Mouse (Mus musculus) liver, embryonic 14.5 days (tissue): ENCODE data around the gene Psmb7. TPM values are rescaled to one million over a fixed set of nuclear protein-coding genes. Genes with fewer than 3 reads are reported as not detected.

Experiments used
- ATAC-seq: fragments of 200-750 bp; cut with Nextera tagmentation; 2 replicates; pipeline ENCODE4 v1.8.0; 2017; ENCODE audit warnings: moderate number of reproducible peaks, mild to moderate bottlenecking, moderate library complexity; ENCODE audit not compliant: insufficient read depth
- DNase-seq, 3 experiments: peaks; one replicate each; pipeline ENCODE4 v3.0.0-alpha.2; 2012 to 2013; ENCODE audit warnings: low read depth in 3 of 3, low spot score in 3 of 3
- H3K27ac ChIP-seq: fragments of 300-500 bp; sonication (generic); 2 replicates; pipeline ENCODE4 v1.5.1; 2014; ENCODE audit warnings: moderate library complexity, mild to moderate bottlenecking, control low read depth, inconsistent platforms
- H3K27me3 ChIP-seq: fragments of 300-500 bp; sonication (generic); 2 replicates; pipeline ENCODE4 v1.6.1; 2014; ENCODE audit warnings: mild to moderate bottlenecking, low read length, moderate library complexity; ENCODE audit not compliant: control insufficient read depth, insufficient read depth
- H3K36me3 ChIP-seq: fragments of 300-500 bp; sonication (generic); replicated peaks from 2 replicates; pipeline ENCODE4 v1.6.1; 2014; ENCODE audit warnings: low read depth; ENCODE audit not compliant: control insufficient read depth, insufficient read depth
- H3K4me1 ChIP-seq, 2 experiments: fragments of 200-500 bp in 1 of 2; fragments of 300-500 bp in 1 of 2; sonication (generic) in 1 of 2; replicated peaks; 2 replicates each; pipeline ENCODE4 v1.6.1; 2012 to 2014; ENCODE audit warnings: antibody characterized with exemption in 1 of 2, inconsistent platforms in 1 of 2, low read length in 1 of 2; ENCODE audit not compliant: control insufficient read depth in 2 of 2, insufficient read depth in 2 of 2
- H3K4me2 ChIP-seq: fragments of 300-500 bp; sonication (generic); 2 replicates; pipeline ENCODE4 v1.6.1; 2014; ENCODE audit warnings: low read depth, mild to moderate bottlenecking, control low read depth, moderate library complexity
- H3K4me3 ChIP-seq, 2 experiments: fragments of 200-500 bp in 1 of 2; fragments of 300-500 bp in 1 of 2; sonication (generic) in 1 of 2; 2 replicates each; pipeline ENCODE4 v1.5.1; 2012 to 2014; ENCODE audit warnings: low read depth in 2 of 2, low read length in 2 of 2, mild to moderate bottlenecking in 2 of 2, control low read depth in 1 of 2, inconsistent platforms in 1 of 2, moderate library complexity in 1 of 2; ENCODE audit not compliant: insufficient read depth in 1 of 2
- H3K9ac ChIP-seq: fragments of 300-500 bp; sonication (generic); replicated peaks from 2 replicates; pipeline ENCODE4 v1.6.1; 2014; ENCODE audit warnings: mild to moderate bottlenecking, control low read depth, moderate library complexity
- H3K9me3 ChIP-seq: fragments of 300-500 bp; sonication (generic); 2 replicates; pipeline ENCODE4 v1.6.1; 2016; ENCODE audit warnings: low read length, mixed read lengths; ENCODE audit not compliant: control insufficient read depth
- CTCF ChIP-seq: IDR thresholded peaks from 2 replicates; pipeline ENCODE4 v1.5.1; 2016; ENCODE audit warnings: antibody characterized with exemption, low read depth, control low read depth
- EP300 ChIP-seq: IDR thresholded peaks from 2 replicates; pipeline ENCODE4 v1.6.1; 2016; ENCODE audit warnings: antibody characterized with exemption, low read depth
- WGBS: fragments of 180-500 bp; shearing (Covaris S2); extraction: QIAGEN DNeasy Blood & Tissue Kit; methylation state at CpG from one replicate; pipeline ENCODE4 v1.1.7; 2014; ENCODE audit not compliant: insufficient replicate concordance; 5-methylcytosine and 5-hydroxymethylcytosine counted together
- microRNA-seq: library from miRNA; unstranded; fragments of <30 nt; microRNA quantifications from one replicate; pipeline ENCODE4, GENCODE M21; 2016
- polyA plus RNA-seq, 2 experiments: library from polyadenylated mRNA; depleted of rRNA in 1 of 2; stranded (reverse) in 1 of 2; unstranded in 1 of 2; fragments of >200 nt; fragmentation: Nextera tagmentation in 1 of 2; extraction: Ambion mirVana in 1 of 2; gene quantifications; 2 replicates each; pipeline versions ENCODE4 v1.2.1 to v1.2.3; 2012 to 2014

Gene Psmb7
- polyA plus RNA-seq, 2 experiments, result 152 to 179 TPM

GRCm38 (mm10) chr2:38542366-38542765 lies 101.5 kb downstream of the Psmb7 start:
- Histone ChIP-seq H3K4me1 (peaks cover 10 to 27% of the 10 kb centered on the region in 2 experiments), H3K36me3 (no peaks in the 10 kb centered on the region), H3K27ac (no peak overlapping the region), H3K27me3 (no peaks in the 10 kb centered on the region), H3K4me2 (no peak overlapping the region), H3K4me3 (no peak overlapping the region), H3K9ac (no peak overlapping the region), H3K9me3 (no peaks in the 10 kb centered on the region)
- WGBS, result 15% methylated on average over 1 of the region's 1 CpGs
- DNase-seq (no peak), ATAC-seq (no peak)
- TF ChIP-seq CTCF (no peak), EP300 (no peak)

DNA sequence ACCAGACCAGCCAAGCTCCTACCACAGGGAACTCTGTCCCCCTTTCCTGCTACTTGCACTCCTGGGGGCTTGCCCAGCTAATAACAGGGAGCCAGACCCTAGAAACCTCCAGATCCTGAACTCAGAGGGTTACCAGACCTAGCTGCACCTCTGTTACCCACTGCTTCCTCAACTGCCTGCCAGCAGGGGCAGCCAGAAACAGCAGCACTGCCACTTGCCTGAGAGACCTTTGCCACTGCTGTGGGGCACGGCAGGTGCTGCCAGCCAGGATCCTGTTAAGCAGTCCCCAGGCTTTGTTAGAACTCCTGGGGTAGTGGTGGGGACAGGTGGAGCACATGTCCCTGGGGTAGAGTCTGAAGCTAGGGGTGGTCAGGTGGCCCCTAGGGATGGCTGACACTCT lies 102.3 kb downstream of the Psmb7 start:
- no peak for DNase-seq

DNA sequence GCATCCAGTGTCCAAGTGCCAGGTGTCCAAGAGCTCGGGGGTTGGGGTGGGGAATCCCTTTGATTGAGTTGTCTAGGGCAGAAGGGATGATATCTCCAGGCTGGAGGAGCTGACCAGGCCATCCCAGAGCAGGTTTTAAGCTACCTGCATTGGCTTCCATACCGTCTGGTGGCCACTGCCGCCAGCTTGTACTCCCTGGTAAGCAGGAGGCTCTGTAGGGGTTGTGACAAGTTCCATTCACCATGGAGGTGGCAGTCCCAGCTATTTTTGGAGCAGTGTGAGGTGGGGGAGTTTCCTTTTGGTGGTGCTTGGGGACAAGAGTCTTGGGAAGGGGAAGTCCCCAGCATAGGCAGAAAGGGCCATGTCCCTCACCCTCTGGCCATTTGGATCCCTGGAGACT lies 102.8 kb downstream of the Psmb7 start:
- H3K4me2 ChIP-seq, result no peak overlapping the region
- no peak for DNase-seq
- no peak overlapping the region for H3K27ac ChIP-seq
- H3K27me3 ChIP-seq, result no peaks in the 10 kb centered on the region
- TF ChIP-seq EP300 (no peak), CTCF (no peak)
- 50% methylated on average over 3 of the region's 3 CpGs for WGBS
- no peak overlapping the region for H3K9ac ChIP-seq
- H3K4me1 ChIP-seq, result peaks cover 21 to 38% of the 10 kb centered on the region in 2 experiments
- H3K36me3 ChIP-seq, result no peaks in the 10 kb centered on the region
- no peak for ATAC-seq
- no peak overlapping the region for H3K4me3 ChIP-seq
- no peaks in the 10 kb centered on the region for H3K9me3 ChIP-seq

More for the DNA sequence above, 102.3 kb downstream of the Psmb7 start:
- Histone ChIP-seq H3K9me3 (no peaks in the 10 kb centered on the region), H3K27me3 (no peaks in the 10 kb centered on the region), H3K4me1 (peaks cover 18 to 35% of the 10 kb centered on the region in 2 experiments), H3K36me3 (no peaks in the 10 kb centered on the region), H3K4me2 (no peak overlapping the region), H3K4me3 (no peak overlapping the region), H3K27ac (no peak overlapping the region), H3K9ac (no peak overlapping the region)
- WGBS, result 63% methylated on average over 1 of the region's 1 CpGs
- no peak for ATAC-seq
- no peak for TF ChIP-seq CTCF
- no peak for TF ChIP-seq EP300

- no peak overlapping the region for H3K4me2 ChIP-seq
- H3K9ac ChIP-seq, result no peak overlapping the region
- ATAC-seq (no peak), DNase-seq (no peak)
- H3K36me3 ChIP-seq, result no peaks in the 10 kb centered on the region
- H3K27ac ChIP-seq, result no peak overlapping the region
- no peak for TF ChIP-seq EP300
- TF ChIP-seq CTCF, result no peak
- H3K27me3 ChIP-seq, result no peaks in the 10 kb centered on the region
- H3K4me1 ChIP-seq, result peaks cover 26 to 38% of the 10 kb centered on the region in 2 experiments
- no peak overlapping the region for H3K4me3 ChIP-seq
- WGBS, result 67% methylated on average over 6 of the region's 6 CpGs
- H3K9me3 ChIP-seq, result no peaks in the 10 kb centered on the region
Measured at GRCm38 (mm10) chr2:38540666-38541065, 103.2 kb downstream of the Psmb7 start.

DNA sequence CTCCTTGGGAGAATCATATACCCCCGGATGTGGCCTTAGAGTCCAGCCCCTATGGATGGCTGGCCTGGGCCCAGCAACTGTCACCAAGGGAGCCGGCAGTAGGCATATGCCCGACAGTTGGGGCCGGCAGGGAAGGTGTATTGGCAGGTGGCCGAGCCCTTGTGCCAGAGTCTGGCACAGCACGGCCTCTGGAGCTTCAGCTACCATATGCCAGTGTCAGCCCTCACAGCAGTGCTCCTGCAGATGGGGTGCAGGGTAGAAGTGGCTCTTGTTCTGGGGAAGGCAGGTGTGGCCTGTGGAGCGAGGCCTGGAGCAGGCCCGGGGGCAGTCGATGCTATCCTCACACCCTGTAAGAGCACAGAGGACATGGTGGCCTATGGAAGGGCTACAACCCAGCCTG lies 104.2 kb downstream of the Psmb7 start:
- no peak overlapping the region for H3K27ac ChIP-seq
- 76% methylated on average over 9 of the region's 9 CpGs for WGBS
- no peak overlapping the region for H3K4me2 ChIP-seq
- ATAC-seq (no peak), DNase-seq (no peak)
- peaks cover 35 to 43% of the 10 kb centered on the region in 2 experiments for H3K4me1 ChIP-seq
- TF ChIP-seq EP300, result no peak
- no peak for TF ChIP-seq CTCF
- no peak overlapping the region for H3K9ac ChIP-seq
- no peak overlapping the region for H3K4me3 ChIP-seq
- H3K36me3 ChIP-seq, result no peaks in the 10 kb centered on the region
- H3K9me3 ChIP-seq, result no peaks in the 10 kb centered on the region
- no peaks in the 10 kb centered on the region for H3K27me3 ChIP-seq

Small RNA genes lying within 50 kb of the gene (microRNA-seq; reads per million reads assigned to microRNA genes)
- not detected for gene Gm27634

Other genes with a start within 250 kb of the Psmb7 start
- 8.6 and 9.7 TPM in 2 replicates for gene Nek6, start 132.4 kb downstream of the Psmb7 start, polyA plus RNA-seq (2012; rRNA removed)
- gene Nek6, start 132.4 kb downstream of the Psmb7 start, polyA plus RNA-seq (2014; fragmentation: Nextera tagmentation; extraction: Ambion mirVana), result 25.1 and 25.2 TPM in 2 replicates
- not detected in 2 replicates for gene Nr5a1, start 70.5 kb upstream of the Psmb7 start, polyA plus RNA-seq (2012; rRNA removed)
- not detected in 2 replicates for gene Nr5a1, start 70.5 kb upstream of the Psmb7 start, polyA plus RNA-seq (2014; fragmentation: Nextera tagmentation; extraction: Ambion mirVana)